Mouse (Mus musculus): ENCODE measurements at regions not wholly inside any gene's neighbourhood (a gene's known extent, or its start where the extent isn't known, plus 50 kb on each side); places are given as distances from the start of the nearest gene placed in this dataset.

- no peak for DNase-seq (ENCODE audit: low spot score in 2 of 2)
Observed at GRCm38 (mm10) chr3:58072230-58072839, 224.5 kb upstream of the Pfn2 start.

- DNase-seq (ENCODE audit: low spot score in 2 of 2): no peak
Observed at GRCm38 (mm10) chr3:58089344-58090139, 241.7 kb upstream of the Pfn2 start.

GRCm38 (mm10) chr3:58090396-58090795 lies 242.5 kb upstream of the Pfn2 start:
- DNase-seq (ENCODE audit: low spot score in 2 of 2): no peak

DNA sequence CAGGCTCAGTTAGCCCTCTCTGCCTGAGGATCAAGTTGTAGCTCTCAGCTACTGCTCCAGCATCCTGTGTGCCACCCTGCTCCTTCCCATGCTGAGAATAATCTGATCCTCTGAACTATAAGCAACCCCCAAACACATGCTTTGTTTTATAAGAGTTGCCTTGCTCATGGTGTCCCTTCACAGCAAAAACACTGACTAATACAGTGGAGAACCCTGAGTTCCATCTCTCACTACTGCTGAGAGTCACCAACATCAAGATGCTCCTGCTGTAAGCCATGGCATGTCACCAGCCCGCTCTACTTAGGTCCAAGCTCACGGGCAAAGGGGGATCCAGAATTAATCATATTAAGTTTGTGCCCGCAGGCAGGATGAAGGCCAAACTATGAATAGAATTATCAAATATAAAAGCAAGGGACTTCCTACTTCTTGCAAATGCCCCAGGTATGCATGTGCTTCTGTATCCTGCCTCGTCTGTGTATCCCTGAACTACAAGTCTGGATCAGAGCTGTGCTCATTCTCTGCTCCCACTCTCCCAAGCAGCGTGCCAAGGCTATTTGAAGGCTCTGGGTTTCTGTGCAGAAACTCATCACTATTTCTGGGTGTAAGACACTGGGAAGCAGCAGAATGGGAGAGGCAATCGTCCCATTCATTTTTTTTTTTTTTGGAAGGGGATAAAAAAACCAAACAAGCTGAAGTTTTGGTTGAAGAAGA lies 243.7 kb upstream of the Pfn2 start:
- DNase-seq (ENCODE audit: low spot score in 2 of 2): peak; percentile 22 to 41

GRCm38 (mm10) chr3:58110911-58111476 lies 263.1 kb upstream of the Pfn2 start:
- DNase-seq (ENCODE audit: low spot score in 2 of 2): no peak

GRCm38 (mm10) chr3:58112431-58112856 lies 264.6 kb upstream of the Pfn2 start:
- no peak for DNase-seq (ENCODE audit: low spot score in 2 of 2)

GRCm38 (mm10) chr3:58113941-58114340 lies 266.1 kb upstream of the Pfn2 start:
- peak in 1 of 2 experiments; percentile 19 for DNase-seq (ENCODE audit: low spot score in 2 of 2)

DNA sequence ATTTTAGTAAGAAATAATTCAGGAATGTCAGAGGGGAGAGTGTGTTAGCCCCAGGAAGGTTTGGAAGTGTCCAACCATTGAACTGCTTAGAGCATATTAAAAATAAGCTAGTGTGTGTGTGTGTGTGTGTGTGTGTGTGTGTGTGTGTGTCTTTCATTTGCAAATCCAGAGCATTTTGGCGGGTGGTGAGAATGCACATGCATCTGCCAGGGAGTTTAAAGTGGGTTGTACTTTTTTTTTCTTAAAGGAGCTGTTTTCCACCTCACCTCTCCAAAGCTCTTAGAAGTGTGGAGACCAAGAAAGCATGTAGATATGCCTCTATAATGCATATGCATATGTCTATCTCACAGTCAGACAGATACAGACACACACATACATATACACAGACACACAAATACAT lies 267.6 kb upstream of the Pfn2 start:
- no peak for DNase-seq (ENCODE audit: low spot score in 2 of 2)

DNA sequence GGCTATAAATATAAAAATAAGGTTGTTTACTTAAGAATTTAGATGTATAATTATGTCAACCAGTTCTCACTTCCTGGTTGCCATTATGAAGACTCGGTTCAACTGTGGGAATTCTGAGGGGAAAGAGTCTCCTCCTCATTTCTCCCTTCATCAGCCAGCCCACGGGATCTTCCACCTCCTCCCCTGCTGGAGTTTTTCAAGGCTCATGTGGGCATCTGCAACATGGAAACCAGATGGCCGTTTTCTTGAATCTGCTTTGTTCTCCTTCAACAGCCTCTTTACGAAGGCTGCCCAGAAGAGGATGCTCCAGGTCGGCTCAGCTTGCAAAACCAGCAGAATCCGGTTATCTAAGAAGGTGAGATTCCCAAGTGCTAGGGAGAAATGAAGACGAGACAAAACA lies 269.0 kb upstream of the Pfn2 start:
- DNase-seq (ENCODE audit: low spot score in 2 of 2): peak in 1 of 2 experiments; percentile 25

DNA sequence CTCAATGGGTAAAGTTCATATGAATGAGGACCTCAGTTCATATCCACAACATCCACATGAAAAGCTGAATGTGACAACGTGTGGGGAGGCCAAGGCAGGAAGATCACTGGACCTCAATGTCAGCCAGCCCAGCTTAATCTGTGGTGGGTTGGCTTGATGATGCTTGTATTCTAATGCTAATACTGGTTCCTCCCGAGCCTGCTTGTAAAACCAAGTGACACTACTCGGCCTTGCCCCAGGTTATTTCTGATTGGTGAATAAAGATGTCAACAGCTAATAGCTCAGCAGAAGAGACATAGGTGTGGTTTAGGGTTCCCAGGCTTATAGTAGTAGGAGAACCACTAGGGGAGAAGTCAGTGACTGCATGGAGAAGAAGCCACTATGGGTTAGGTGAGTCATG lies 272.2 kb upstream of the Pfn2 start:
- DNase-seq (ENCODE audit: low spot score in 2 of 2): no peak

DNA sequence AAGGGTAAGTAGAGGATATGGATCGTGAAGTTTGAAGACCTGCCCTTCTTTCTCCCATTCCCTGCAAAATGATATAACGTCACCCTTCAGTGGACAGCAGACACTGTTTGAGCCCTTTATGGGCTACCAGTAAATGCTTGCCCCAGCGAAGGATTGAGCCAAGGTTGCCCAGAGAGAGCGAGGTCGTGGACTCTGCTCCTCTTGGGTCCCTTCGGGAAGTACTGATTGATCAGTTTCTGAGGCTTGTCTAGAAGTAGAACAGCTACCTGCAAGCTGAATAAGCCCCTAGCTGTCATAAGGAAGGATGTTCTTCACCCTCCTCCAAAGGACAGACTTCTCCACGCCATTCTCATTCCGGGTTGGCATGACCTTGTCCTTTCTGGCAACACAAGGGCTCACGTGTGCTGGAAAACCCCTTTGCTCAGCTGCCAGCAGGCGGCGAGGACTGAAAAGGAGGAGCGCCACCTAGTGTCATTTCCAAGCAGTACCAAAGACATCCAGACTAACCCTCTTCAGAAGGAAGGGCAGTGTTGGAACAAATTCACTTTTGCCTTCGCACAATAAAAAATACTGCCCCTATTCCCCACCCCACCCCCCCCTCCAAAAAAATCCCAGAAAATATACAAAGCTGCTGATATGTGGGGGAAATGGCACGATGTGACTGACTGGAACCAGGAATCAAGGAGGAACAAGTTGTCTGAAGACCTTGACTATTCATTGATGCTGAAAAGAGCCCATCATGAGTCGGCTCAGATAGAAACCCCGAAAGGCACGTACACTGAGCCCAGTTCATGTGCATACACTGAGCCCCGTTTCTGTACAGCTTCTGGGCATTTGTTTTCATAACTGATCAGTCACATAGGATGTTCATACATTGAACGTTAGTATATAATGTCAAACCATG lies 274.8 kb upstream of the Pfn2 start:
- peak; percentile 50 to 74 for DNase-seq (ENCODE audit: low spot score in 2 of 2)

DNA sequence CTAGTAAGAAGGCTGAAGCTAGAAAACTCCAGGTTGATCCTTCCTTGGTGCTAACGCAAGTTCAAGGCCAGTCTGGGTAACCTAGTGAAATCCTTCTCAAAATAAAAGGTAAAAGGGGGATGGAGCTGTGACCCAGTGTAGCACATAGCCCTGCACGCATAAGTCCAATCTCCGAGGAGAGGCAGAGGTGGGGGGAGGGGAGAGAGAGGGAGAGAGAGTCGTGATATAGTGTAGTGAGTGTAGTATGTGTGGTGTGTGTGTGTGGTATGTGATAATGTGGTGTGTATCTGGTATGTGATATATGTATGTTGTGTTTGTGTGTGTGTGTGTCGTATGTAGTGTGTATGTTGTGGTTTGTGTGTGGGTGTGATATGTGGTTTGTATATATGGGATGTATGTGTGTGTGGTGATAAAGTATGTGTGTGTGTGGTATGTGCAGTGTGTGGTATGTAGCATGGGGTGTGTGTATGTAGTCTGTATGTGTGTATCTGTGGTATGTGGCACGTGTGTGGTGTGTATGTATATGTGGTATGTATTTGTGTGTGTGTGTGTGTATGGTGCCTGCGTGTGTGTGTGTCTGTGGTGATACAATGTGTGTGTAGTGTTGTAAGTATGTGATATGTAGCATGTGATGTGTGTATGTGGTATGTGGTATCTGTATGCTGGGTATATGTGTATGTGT lies 275.7 kb upstream of the Pfn2 start:
- no peak for DNase-seq (ENCODE audit: low spot score in 2 of 2)

GRCm38 (mm10) chr3:58124886-58125285 lies 277.0 kb upstream of the Pfn2 start:
- DNase-seq (ENCODE audit: low spot score in 2 of 2): no peak

DNA sequence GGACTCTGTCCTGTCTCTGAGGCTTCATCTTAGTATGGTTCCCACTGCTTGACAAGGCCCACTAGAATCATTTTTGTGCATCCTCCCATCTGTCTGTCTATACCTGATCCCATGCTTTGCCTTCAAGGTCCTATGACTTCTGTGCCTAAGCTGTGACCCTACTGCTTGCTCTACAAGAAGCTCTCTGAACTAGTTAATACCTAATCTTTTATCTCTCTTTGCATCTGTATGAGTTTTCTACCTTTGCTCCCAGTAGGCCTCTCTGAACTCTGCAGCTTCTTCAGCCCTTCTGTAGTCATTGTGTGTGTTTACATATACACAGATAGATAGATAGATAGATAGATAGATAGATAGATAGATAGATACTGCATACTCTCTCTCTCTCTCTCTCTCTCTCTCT lies 279.1 kb upstream of the Pfn2 start:
- no peak for DNase-seq (ENCODE audit: low spot score in 2 of 2)

DNA sequence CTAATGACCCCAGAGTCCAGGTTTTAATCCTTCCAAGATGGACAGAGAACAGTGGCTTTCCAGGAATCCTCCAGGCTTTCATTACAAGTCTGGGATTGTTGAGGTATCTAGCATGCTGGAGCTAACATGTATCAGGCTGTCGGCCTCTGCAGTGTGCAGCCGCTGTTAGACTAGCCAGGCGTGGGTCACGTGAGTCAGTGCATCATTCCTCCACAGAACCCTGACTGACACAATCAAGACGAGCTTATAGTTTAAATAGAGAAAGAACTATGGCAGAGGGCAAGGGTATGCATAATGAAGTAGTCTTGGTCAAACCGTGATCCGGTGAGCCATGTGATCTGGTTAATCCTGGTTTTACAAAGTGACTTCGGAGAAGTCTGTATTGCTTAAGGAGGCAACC lies 280.2 kb upstream of the Pfn2 start:
- no peak for DNase-seq (ENCODE audit: low spot score in 2 of 2)

DNA sequence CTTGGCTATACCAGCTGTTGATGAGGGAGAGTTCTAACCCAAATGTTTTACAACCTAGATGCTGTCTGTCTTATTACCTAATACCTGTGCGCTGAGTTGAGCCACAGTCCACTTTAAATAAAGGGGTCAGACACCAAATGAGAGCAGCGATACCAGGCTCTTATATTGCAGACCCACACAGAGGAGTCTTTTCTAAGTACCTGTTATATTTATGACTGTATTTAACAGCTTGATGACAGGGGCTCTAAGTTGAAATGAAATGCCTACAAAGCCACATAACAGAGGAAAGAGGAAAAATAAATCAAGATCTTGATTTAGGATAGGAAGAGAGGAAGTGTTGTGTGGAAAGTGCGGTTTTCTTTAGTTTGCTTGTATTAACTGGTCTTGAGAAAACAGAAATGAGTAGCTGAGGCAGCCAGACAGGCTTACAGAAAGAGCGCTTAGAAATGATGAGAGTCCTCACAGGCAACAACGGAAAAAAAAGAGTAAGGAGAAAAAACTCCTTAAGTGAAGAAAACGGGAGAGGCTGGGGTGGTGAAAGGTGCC lies 281.6 kb upstream of the Pfn2 start:
- DNase-seq (ENCODE audit: low spot score in 2 of 2): no peak

DNA sequence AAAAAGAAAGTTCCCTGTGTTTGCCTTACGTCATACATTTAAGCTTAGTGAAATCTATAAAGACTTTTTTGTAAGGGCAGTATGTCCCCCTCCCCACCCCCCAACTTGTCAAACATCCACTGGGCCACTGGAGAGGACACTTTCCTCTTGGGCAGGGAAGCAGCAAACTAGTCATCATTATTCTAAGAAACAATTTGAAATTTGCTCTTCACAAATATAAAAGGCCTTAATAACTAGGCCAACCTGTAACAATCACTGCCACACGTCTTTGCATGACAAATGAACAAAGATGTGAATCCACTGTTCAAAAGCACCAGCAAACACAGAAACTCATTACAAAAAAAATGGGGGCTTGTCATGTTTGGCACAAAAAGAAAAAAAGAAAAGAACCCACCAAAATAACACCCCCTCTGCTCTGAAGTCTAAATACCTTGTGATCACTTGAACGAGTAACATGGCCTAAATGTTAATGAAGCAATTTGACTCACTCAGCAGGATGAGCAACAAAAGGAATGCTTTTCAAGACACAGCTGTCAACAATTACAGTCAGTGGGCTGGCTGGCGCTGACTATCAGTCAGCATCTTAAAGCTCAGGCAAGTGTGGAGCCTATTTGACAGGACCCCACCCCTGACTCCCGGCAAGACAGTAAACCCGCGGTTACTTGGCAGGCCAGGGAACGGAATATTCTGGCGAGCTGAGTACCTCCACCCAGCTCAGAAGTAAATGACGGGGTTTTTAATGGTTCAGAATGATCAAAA lies 278.7 kb upstream of the Tsc22d2 start:
- DNase-seq (ENCODE audit: low spot score in 2 of 2): peak in 1 of 2 experiments; percentile 17

GRCm38 (mm10) chr3:58138726-58139585 lies 275.6 kb upstream of the Tsc22d2 start:
- no peak for DNase-seq (ENCODE audit: low spot score in 2 of 2)

DNA sequence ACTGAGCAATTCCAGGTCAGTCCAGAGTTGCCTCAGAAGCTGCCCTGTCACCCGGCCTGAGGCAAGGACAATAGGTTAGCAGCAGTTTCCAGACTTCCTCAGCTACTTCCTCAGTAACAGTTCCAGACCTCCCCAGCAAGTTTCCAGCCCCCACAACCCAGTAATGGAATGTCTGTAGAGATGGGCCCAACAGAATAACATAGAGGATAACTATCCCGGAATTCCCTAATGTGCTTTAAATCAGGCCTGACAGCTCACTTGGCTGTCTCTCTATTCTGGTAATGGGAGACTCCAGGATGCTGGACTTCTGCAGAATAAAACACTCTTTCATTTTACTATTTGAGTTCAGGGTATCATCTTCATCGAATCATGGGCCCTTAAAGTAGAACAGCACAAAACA lies 268.4 kb upstream of the Tsc22d2 start:
- DNase-seq (ENCODE audit: low spot score in 2 of 2): no peak
